Mouse (Mus musculus) thymus, adult 2 months (tissue): ENCODE results near the gene Ngp.

Source experiments
- CTCF ChIP-seq: fragments of 200-500 bp; IDR thresholded peaks from 2 replicates; pipeline ENCODE4 v1.5.1; 2012; ENCODE audit warnings: mild to moderate bottlenecking, control low read depth, low read length, moderate library complexity, borderline replicate concordance; ENCODE audit not compliant: control insufficient read depth, poor library complexity, insufficient read depth; ENCODE audit errors: extremely low read depth
- POLR2A ChIP-seq: fragments of 200-500 bp; IDR thresholded peaks from 2 replicates; pipeline ENCODE4 v1.6.1; 2012; ENCODE audit warnings: mild to moderate bottlenecking, low read length, control low read depth, moderate library complexity; ENCODE audit not compliant: control insufficient read depth, poor library complexity, insufficient read depth; ENCODE audit errors: extremely low read depth

GRCm38 (mm10) chr9:110431241-110431640 is 11.7 kb downstream of the Ngp start:
- TF ChIP-seq POLR2A, result no peak
- TF ChIP-seq CTCF, result no peak
